Mouse (Mus musculus): Measurements from ENCODE around the gene Tmem53. TPM values are rescaled to one million over a fixed set of nuclear protein-coding genes. Genes with fewer than 3 reads are reported as not detected.

The Tmem53 gene
- 9.0 and 9.6 TPM in 2 replicates for polyA plus RNA-seq (2016; fragmentation: Nextera tagmentation; extraction: Ambion mirVana)

- peak; percentile 98 for ATAC-seq (ENCODE audit: low FRiP score)
- peak within 1 kb of the TSS; percentile 71 for H3K27ac ChIP-seq
- no peaks in the 10 kb centered on the region for H3K36me3 ChIP-seq
- H3K9ac ChIP-seq, result peak within 1 kb of the TSS; percentile 69
- peak within 1 kb of the TSS; percentile 45 for H3K4me2 ChIP-seq (replicated peaks)
- peak within 1 kb of the TSS; percentile 52 for H3K4me3 ChIP-seq
- peaks cover 10% of the 10 kb centered on the region; the same call in 1 of the 2 replicates for H3K4me1 ChIP-seq
- H3K9me3 ChIP-seq (replicated peaks), result no peaks in the 10 kb centered on the region
- WGBS, result under 1% methylated on average over 32 of the region's 43 CpGs
- H3K27me3 ChIP-seq, result no peaks in the 10 kb centered on the region
These were observed at the start of gene Tmem53, which contains the start of gene Armh1 for GRCm38 (mm10) chr4:117251801-117252316. Gene Tmem53, plus strand, starts transcription at chr4:117251951. Gene Armh1, minus strand, starts transcription at chr4:117252125.

- H3K27ac ChIP-seq, result peak overlapping the region; percentile 64; the same call in 1 of the 2 replicates
- WGBS, result under 1% methylated on average over 25 of the region's 25 CpGs
- peak overlapping the region; percentile 28 for H3K4me3 ChIP-seq
These were observed 49.4 kb upstream of the Tmem53 start for GRCm38 (mm10) chr4:117202046-117202991.

GRCm38 (mm10) chr4:117202992-117203354 is 48.8 kb upstream of the Tmem53 start:
- no peak for ATAC-seq (ENCODE audit: low FRiP score)
- H3K4me1 ChIP-seq, result no peaks in the 10 kb centered on the region
- no peaks in the 10 kb centered on the region for H3K27me3 ChIP-seq
- no peaks in the 10 kb centered on the region for H3K9me3 ChIP-seq (replicated peaks)
- no peak overlapping the region for H3K9ac ChIP-seq
- H3K36me3 ChIP-seq, result no peaks in the 10 kb centered on the region
- WGBS, result 66% methylated on average over 4 of the region's 4 CpGs
- H3K27ac ChIP-seq, result 0 out of 2 replicates have a peak overlapping the region, but pooled peaks have one; percentile 64
- peak overlapping the region; percentile 42; the same call in 1 of the 2 replicates for H3K4me2 ChIP-seq (replicated peaks)
- H3K4me3 ChIP-seq, result no peak overlapping the region

More at GRCm38 (mm10) chr4:117202046-117202991, 49.4 kb upstream of the Tmem53 start:
- H3K36me3 ChIP-seq, result no peaks in the 10 kb centered on the region
- no peaks in the 10 kb centered on the region for H3K9me3 ChIP-seq (replicated peaks)
- peak; percentile 76 for ATAC-seq (ENCODE audit: low FRiP score)
- peak overlapping the region; percentile 42 for H3K4me2 ChIP-seq (replicated peaks)
- no peaks in the 10 kb centered on the region for H3K27me3 ChIP-seq
- no peaks in the 10 kb centered on the region for H3K4me1 ChIP-seq
- peak overlapping the region; percentile 51 for H3K9ac ChIP-seq

- WGBS, result 78% methylated on average over 6 of the region's 6 CpGs
- ATAC-seq (ENCODE audit: low FRiP score), result no peak
- H3K36me3 ChIP-seq, result no peaks in the 10 kb centered on the region
- peaks cover 3% of the 10 kb centered on the region; the same call in 1 of the 2 replicates for H3K27me3 ChIP-seq
- no peaks in the 10 kb centered on the region for H3K4me1 ChIP-seq
- H3K9me3 ChIP-seq (replicated peaks), result no peaks in the 10 kb centered on the region
- H3K27ac ChIP-seq, result no peak overlapping the region
- no peak overlapping the region for H3K4me3 ChIP-seq
- H3K4me2 ChIP-seq (replicated peaks), result no peak overlapping the region
- no peak overlapping the region for H3K9ac ChIP-seq
These were observed 42.2 kb upstream of the Tmem53 start for GRCm38 (mm10) chr4:117209592-117209991.

GRCm38 (mm10) chr4:117210147-117211074 is 41.3 kb upstream of the Tmem53 start:
- Histone ChIP-seq H3K4me3 (no peak overlapping the region), H3K9me3 (replicated peaks) (no peaks in the 10 kb centered on the region), H3K4me1 (no peaks in the 10 kb centered on the region), H3K4me2 (replicated peaks) (no peak overlapping the region; the same call in 1 of the 2 replicates), H3K27me3 (peaks cover 3% of the 10 kb centered on the region; the same call in 1 of the 2 replicates), H3K9ac (no peak overlapping the region), H3K36me3 (no peaks in the 10 kb centered on the region), H3K27ac (no peak overlapping the region)
- ATAC-seq (ENCODE audit: low FRiP score), result no peak
- WGBS, result 2% methylated on average over 20 of the region's 20 CpGs

- H3K9ac ChIP-seq, result no peak overlapping the region
- no peaks in the 10 kb centered on the region for H3K27me3 ChIP-seq
- no peak for ATAC-seq (ENCODE audit: low FRiP score)
- H3K4me1 ChIP-seq, result no peaks in the 10 kb centered on the region
- no peak overlapping the region for H3K4me3 ChIP-seq
- no peaks in the 10 kb centered on the region for H3K9me3 ChIP-seq (replicated peaks)
- H3K4me2 ChIP-seq (replicated peaks), result no peak overlapping the region
- no peaks in the 10 kb centered on the region for H3K36me3 ChIP-seq
- 88% methylated on average over 6 of the region's 6 CpGs for WGBS
- no peak overlapping the region for H3K27ac ChIP-seq
These were observed 37.5 kb upstream of the Tmem53 start for GRCm38 (mm10) chr4:117214250-117214649.

- 80% methylated on average over 5 of the region's 5 CpGs for WGBS
- no peaks in the 10 kb centered on the region for H3K27me3 ChIP-seq
- no peak overlapping the region for H3K4me2 ChIP-seq (replicated peaks)
- ATAC-seq (ENCODE audit: low FRiP score), result no peak
- H3K4me1 ChIP-seq, result no peaks in the 10 kb centered on the region
- no peaks in the 10 kb centered on the region for H3K9me3 ChIP-seq (replicated peaks)
- H3K27ac ChIP-seq, result no peak overlapping the region
- H3K36me3 ChIP-seq, result no peaks in the 10 kb centered on the region
- H3K9ac ChIP-seq, result no peak overlapping the region
- H3K4me3 ChIP-seq, result no peak overlapping the region
These were observed 34.7 kb upstream of the Tmem53 start for GRCm38 (mm10) chr4:117217029-117217428.

- H3K27ac ChIP-seq, result no peak overlapping the region
- H3K4me1 ChIP-seq, result no peaks in the 10 kb centered on the region
- no peak overlapping the region for H3K4me2 ChIP-seq (replicated peaks)
- no peak overlapping the region for H3K9ac ChIP-seq
- no peaks in the 10 kb centered on the region for H3K27me3 ChIP-seq
- WGBS, result 39% methylated on average over 10 of the region's 10 CpGs
- H3K36me3 ChIP-seq, result no peaks in the 10 kb centered on the region
- no peak; the same call in 1 of the 2 replicates for ATAC-seq (ENCODE audit: low FRiP score)
- no peak overlapping the region for H3K4me3 ChIP-seq
- H3K9me3 ChIP-seq (replicated peaks), result no peaks in the 10 kb centered on the region
These were observed 33.1 kb upstream of the Tmem53 start for GRCm38 (mm10) chr4:117218517-117219219.

GRCm38 (mm10) chr4:117220741-117221515 is 30.8 kb upstream of the Tmem53 start:
- H3K36me3 ChIP-seq, result no peaks in the 10 kb centered on the region
- no peak overlapping the region for H3K4me2 ChIP-seq (replicated peaks)
- 79% methylated on average over 9 of the region's 9 CpGs for WGBS
- H3K27ac ChIP-seq, result no peak overlapping the region
- no peak overlapping the region for H3K4me3 ChIP-seq
- no peaks in the 10 kb centered on the region for H3K9me3 ChIP-seq (replicated peaks)
- ATAC-seq (ENCODE audit: low FRiP score), result no peak
- H3K4me1 ChIP-seq, result no peaks in the 10 kb centered on the region
- H3K9ac ChIP-seq, result no peak overlapping the region
- no peaks in the 10 kb centered on the region for H3K27me3 ChIP-seq

- Histone ChIP-seq H3K36me3 (no peaks in the 10 kb centered on the region), H3K4me3 (no peak overlapping the region), H3K9ac (no peak overlapping the region), H3K27ac (no peak overlapping the region), H3K9me3 (replicated peaks) (no peaks in the 10 kb centered on the region), H3K27me3 (no peaks in the 10 kb centered on the region), H3K4me1 (no peaks in the 10 kb centered on the region), H3K4me2 (replicated peaks) (no peak overlapping the region)
- ATAC-seq (ENCODE audit: low FRiP score), result no peak
- 83% methylated on average over 9 of the region's 9 CpGs for WGBS
These were observed 29.9 kb upstream of the Tmem53 start for GRCm38 (mm10) chr4:117221836-117222235.

- no peaks in the 10 kb centered on the region for H3K36me3 ChIP-seq
- WGBS, result 48% methylated on average over 5 of the region's 5 CpGs
These were observed 28.8 kb upstream of the Tmem53 start for GRCm38 (mm10) chr4:117223001-117223400.

More at GRCm38 (mm10) chr4:117223001-117223400, 28.8 kb upstream of the Tmem53 start:
- no peaks in the 10 kb centered on the region for H3K9me3 ChIP-seq (replicated peaks)
- ATAC-seq (ENCODE audit: low FRiP score), result no peak
- H3K9ac ChIP-seq, result no peak overlapping the region
- H3K27ac ChIP-seq, result no peak overlapping the region
- no peaks in the 10 kb centered on the region for H3K4me1 ChIP-seq
- no peak overlapping the region for H3K4me2 ChIP-seq (replicated peaks)
- no peak overlapping the region for H3K4me3 ChIP-seq
- no peaks in the 10 kb centered on the region for H3K27me3 ChIP-seq
